Mouse (Mus musculus): ENCODE measurements around the gene Acoxl. TPM values are rescaled to one million over a fixed set of nuclear protein-coding genes. Genes with fewer than 3 reads are reported as not detected.

The Acoxl gene
- polyA plus RNA-seq, 1 experiment, result 0.25 TPM

DNA sequence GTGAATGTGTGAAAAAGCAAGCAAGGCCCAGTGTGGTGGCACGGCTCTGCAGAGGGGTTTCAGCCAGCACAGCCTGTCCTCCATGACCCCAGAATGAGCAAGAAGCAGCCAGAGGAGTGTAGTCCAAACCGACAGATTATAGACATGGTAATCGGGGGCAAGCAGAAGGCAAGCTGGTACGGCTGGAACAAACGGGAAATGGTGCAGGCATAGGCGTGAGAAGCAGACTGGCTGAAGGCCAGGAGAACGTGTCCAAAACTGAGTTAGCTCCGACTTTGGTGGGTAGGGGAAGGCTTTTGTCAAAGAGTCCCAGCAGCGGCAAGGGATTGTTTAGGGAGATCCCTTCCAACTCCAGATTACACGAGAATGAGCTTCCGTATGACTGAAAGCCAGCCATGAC lies 331.3 kb downstream of the Acoxl start:
- Histone ChIP-seq H3K4me1 (ENCODE audit: control insufficient read depth, insufficient read depth, insufficient read length) (no peaks in the 10 kb centered on the region; the same call in 1 of the 2 replicates), H3K36me3 (ENCODE audit: control insufficient read depth, insufficient read depth, low read length) (no peaks in the 10 kb centered on the region), H3K27ac (ENCODE audit: insufficient read depth, low read length) (no peak overlapping the region), H3K27me3 (ENCODE audit: control insufficient read depth, insufficient read depth, low read length) (no peaks in the 10 kb centered on the region), H3K4me3 (ENCODE audit: extremely low read depth, insufficient read depth, insufficient read length) (no peak overlapping the region)
- DNase-seq (ENCODE audit: low read depth in 1 of 2, low spot score in 2 of 2), result no peak
- 79% methylated on average over 11 of the region's 11 CpGs for WGBS
- TF ChIP-seq POLR2A (IDR thresholded peaks at IDR 0.05; ENCODE audit: low read depth, low read length) (no peak), CTCF (IDR thresholded peaks at IDR 0.05; ENCODE audit: extremely low read depth, insufficient read depth, insufficient read length, insufficient replicate concordance) (no peak)

- TF ChIP-seq POLR2A (IDR thresholded peaks at IDR 0.05; ENCODE audit: low read depth, low read length), result no peak
- no peak for TF ChIP-seq CTCF (IDR thresholded peaks at IDR 0.05; ENCODE audit: extremely low read depth, insufficient read depth, insufficient read length, insufficient replicate concordance)
- Histone ChIP-seq H3K27ac (ENCODE audit: insufficient read depth, low read length) (no peak overlapping the region), H3K4me1 (ENCODE audit: control insufficient read depth, insufficient read depth, insufficient read length) (no peaks in the 10 kb centered on the region; the same call in 1 of the 2 replicates), H3K4me3 (ENCODE audit: extremely low read depth, insufficient read depth, insufficient read length) (no peak overlapping the region), H3K36me3 (ENCODE audit: control insufficient read depth, insufficient read depth, low read length) (no peaks in the 10 kb centered on the region), H3K27me3 (ENCODE audit: control insufficient read depth, insufficient read depth, low read length) (no peaks in the 10 kb centered on the region)
- WGBS, result 60% methylated on average over 3 of the region's 3 CpGs
- no peak for DNase-seq (ENCODE audit: low read depth in 1 of 2, low spot score in 2 of 2)
Observed at GRCm38 (mm10) chr2:128170614-128171013, 331.9 kb downstream of the Acoxl start.

GRCm38 (mm10) chr2:128172266-128172665 lies 333.6 kb downstream of the Acoxl start:
- Histone ChIP-seq H3K36me3 (ENCODE audit: control insufficient read depth, insufficient read depth, low read length) (no peaks in the 10 kb centered on the region), H3K27me3 (ENCODE audit: control insufficient read depth, insufficient read depth, low read length) (no peaks in the 10 kb centered on the region), H3K27ac (ENCODE audit: insufficient read depth, low read length) (no peak overlapping the region), H3K4me1 (ENCODE audit: control insufficient read depth, insufficient read depth, insufficient read length) (no peaks in the 10 kb centered on the region; the same call in 1 of the 2 replicates), H3K4me3 (ENCODE audit: extremely low read depth, insufficient read depth, insufficient read length) (no peak overlapping the region)
- TF ChIP-seq CTCF (IDR thresholded peaks at IDR 0.05; ENCODE audit: extremely low read depth, insufficient read depth, insufficient read length, insufficient replicate concordance), result no peak
- TF ChIP-seq POLR2A (IDR thresholded peaks at IDR 0.05; ENCODE audit: low read depth, low read length), result no peak
- no peak for DNase-seq (ENCODE audit: low read depth in 1 of 2, low spot score in 2 of 2)
- WGBS, result 94% methylated on average over 5 of the region's 5 CpGs

Other genes with a start within 250 kb of the Acoxl start
- 1.3 and 1.6 TPM in 2 replicates for gene Mal, start 182.2 kb upstream of the Acoxl start, polyA plus RNA-seq (2012; rRNA removed)
- gene Mall, start 108.9 kb upstream of the Acoxl start, polyA plus RNA-seq (2012; rRNA removed), result 0.30 and 0.41 TPM in 2 replicates
- gene Nphp1, start 50.0 kb upstream of the Acoxl start, polyA plus RNA-seq (2012; rRNA removed), result 0.86 and 1.1 TPM in 2 replicates
- gene Mtln, start 46.4 kb upstream of the Acoxl start, polyA plus RNA-seq (2012; rRNA removed), result 21.9 and 39.2 TPM in 2 replicates
- 0.83 and 0.97 TPM in 2 replicates for gene Bub1, start 7.0 kb upstream of the Acoxl start, polyA plus RNA-seq (2012; rRNA removed)